Mouse (Mus musculus): Measurements from ENCODE around the gene Dusp1. TPM values are rescaled to one million over a fixed set of nuclear protein-coding genes. Genes with fewer than 3 reads are reported as not detected.
A peak's percentile ranks its signal among the peaks of the same experiment; 100 is the strongest.

Gene Dusp1
- 33.0 and 38.5 TPM in 2 replicates for polyA plus RNA-seq (2016; fragmentation: Nextera tagmentation; extraction: Ambion mirVana)

- Histone ChIP-seq H3K4me1 (peaks cover 30% of the 10 kb centered on the region), H3K27ac (peak within 1 kb of the TSS; percentile 75), H3K27me3 (no peaks in the 10 kb centered on the region), H3K4me2 (replicated peaks) (peak within 1 kb of the TSS; percentile 89), H3K4me3 (peak within 1 kb of the TSS; percentile 90), H3K9ac (peak within 1 kb of the TSS; percentile 92), H3K36me3 (peaks cover 32% of the 10 kb centered on the region), H3K9me3 (replicated peaks) (no peaks in the 10 kb centered on the region)
- peak; percentile 86 for ATAC-seq (ENCODE audit: low FRiP score)
- WGBS: 1% methylated on average over 25 of the region's 25 CpGs
These were observed at the start of gene Dusp1 for GRCm38 (mm10) chr17:26561651-26562181. Gene Dusp1, minus strand, starts transcription at chr17:26562128.

DNA sequence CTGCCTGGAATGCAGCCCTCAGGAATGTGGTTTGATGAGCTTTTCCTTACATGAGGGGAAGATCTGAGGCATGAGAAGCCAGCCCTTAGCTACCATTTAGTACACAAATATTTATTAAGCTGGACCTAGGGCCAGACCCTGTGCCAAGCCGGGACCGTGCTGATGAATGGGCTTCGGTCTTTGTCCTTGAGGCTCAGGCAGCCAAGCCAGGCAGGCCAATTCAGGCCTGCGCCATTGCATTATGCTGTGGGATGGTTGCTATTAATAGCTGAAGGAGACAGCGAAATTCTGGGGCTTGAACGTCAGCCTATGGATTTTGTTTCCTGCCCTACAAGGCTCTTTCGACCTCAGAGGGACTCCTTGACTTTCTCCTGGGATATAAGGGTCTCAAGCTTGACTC is 49.4 kb upstream of the Dusp1 start:
- Histone ChIP-seq H3K4me1 (no peaks in the 10 kb centered on the region), H3K36me3 (peaks cover 62% of the 10 kb centered on the region), H3K9ac (no peak overlapping the region), H3K4me2 (replicated peaks) (no peak overlapping the region), H3K4me3 (no peak overlapping the region), H3K27ac (no peak overlapping the region), H3K9me3 (replicated peaks) (no peaks in the 10 kb centered on the region), H3K27me3 (no peaks in the 10 kb centered on the region)
- 85% methylated on average over 7 of the region's 7 CpGs for WGBS
- ATAC-seq (ENCODE audit: low FRiP score): no peak

GRCm38 (mm10) chr17:26609820-26610219 is 47.9 kb upstream of the Dusp1 start:
- Histone ChIP-seq H3K36me3 (peaks cover 57% of the 10 kb centered on the region), H3K4me3 (no peak overlapping the region), H3K27ac (no peak overlapping the region), H3K4me1 (no peaks in the 10 kb centered on the region), H3K9ac (no peak overlapping the region), H3K4me2 (replicated peaks) (no peak overlapping the region), H3K9me3 (replicated peaks) (no peaks in the 10 kb centered on the region), H3K27me3 (no peaks in the 10 kb centered on the region)
- ATAC-seq (ENCODE audit: low FRiP score): no peak
- 83% methylated on average over 8 of the region's 8 CpGs for WGBS

- no peak for ATAC-seq (ENCODE audit: low FRiP score)
- no peak overlapping the region for H3K9ac ChIP-seq
- H3K4me3 ChIP-seq: no peak overlapping the region
- H3K36me3 ChIP-seq: peaks cover 48% of the 10 kb centered on the region
- H3K4me2 ChIP-seq (replicated peaks): no peak overlapping the region
- H3K27me3 ChIP-seq: no peaks in the 10 kb centered on the region
- H3K4me1 ChIP-seq: no peaks in the 10 kb centered on the region
- no peaks in the 10 kb centered on the region for H3K9me3 ChIP-seq (replicated peaks)
- 90% methylated on average over 8 of the region's 8 CpGs for whole genome bisulfite sequencing
- H3K27ac ChIP-seq: no peak overlapping the region
These were observed 46.9 kb upstream of the Dusp1 start for GRCm38 (mm10) chr17:26608877-26609276.

DNA sequence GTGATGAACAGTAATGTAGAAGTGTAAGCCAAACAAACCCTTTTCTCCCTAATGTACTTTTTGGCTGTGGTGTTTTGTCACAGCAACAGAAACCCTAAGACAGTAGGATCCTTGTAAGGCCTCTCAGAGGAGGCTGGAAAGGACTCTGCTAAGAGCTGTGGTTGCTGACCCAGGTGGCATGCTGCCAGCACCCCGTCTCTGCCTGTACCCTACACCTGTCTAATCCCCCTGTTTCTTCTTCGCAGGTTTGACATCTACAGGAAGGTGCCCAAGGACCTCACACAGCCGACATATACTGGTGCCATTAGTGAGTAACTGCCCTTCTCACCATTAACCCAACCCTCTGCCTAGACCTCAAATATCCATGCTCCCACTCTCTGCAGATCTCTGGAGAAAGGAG is 46.4 kb upstream of the Dusp1 start:
- no peak for ATAC-seq (ENCODE audit: low FRiP score)
- Histone ChIP-seq H3K9me3 (replicated peaks) (no peaks in the 10 kb centered on the region), H3K9ac (no peak overlapping the region), H3K4me2 (replicated peaks) (no peak overlapping the region), H3K4me3 (no peak overlapping the region), H3K27me3 (no peaks in the 10 kb centered on the region), H3K4me1 (no peaks in the 10 kb centered on the region), H3K36me3 (peaks cover 42% of the 10 kb centered on the region), H3K27ac (no peak overlapping the region)
- 96% methylated on average over 3 of the region's 3 CpGs for WGBS

DNA sequence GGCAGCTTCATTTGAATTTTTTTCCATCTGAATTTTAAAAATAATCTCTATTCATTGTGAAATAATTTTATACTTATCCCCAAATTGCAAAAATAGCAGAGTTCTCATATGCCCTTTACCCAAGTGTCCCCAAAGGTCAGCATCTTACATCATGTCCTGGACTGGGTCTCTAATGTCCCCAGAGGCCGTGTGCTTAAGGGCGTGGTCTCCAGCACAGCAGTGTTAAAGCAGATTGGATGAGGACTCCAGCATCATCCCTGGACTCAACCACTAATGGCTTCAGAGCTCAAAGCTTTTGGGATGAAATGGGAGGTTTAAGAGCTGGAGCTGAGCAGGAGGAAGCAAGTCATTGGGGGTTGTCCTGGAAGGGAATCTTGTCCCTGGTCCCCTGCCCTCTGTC is 44.6 kb upstream of the Dusp1 start:
- ATAC-seq (ENCODE audit: low FRiP score): no peak
- Histone ChIP-seq H3K36me3 (peaks cover 32% of the 10 kb centered on the region), H3K9me3 (replicated peaks) (no peaks in the 10 kb centered on the region), H3K4me1 (peaks cover 17% of the 10 kb centered on the region), H3K4me2 (replicated peaks) (no peak overlapping the region), H3K27ac (no peak overlapping the region), H3K27me3 (no peaks in the 10 kb centered on the region), H3K4me3 (no peak overlapping the region), H3K9ac (no peak overlapping the region)
- 85% methylated on average over 2 of the region's 2 CpGs for WGBS

DNA sequence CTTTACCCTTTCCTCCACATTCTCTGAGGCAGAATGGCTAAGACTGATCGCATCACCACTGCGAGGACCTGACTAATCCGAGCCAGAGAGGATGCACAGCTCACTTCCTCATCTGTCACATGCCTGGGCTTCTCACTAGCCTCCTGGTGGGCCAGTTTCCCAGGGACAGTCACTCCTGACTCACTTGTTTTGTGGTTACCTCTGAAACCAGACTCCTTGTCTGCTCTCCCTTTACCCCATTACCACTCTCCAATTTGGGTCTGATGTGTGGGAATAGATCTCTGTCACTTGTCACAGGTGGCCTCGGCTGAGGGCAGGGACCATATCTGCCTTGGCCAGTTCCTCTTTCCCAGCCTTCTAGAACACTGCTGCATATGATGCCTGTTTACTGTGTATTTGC is 43.7 kb upstream of the Dusp1 start:
- H3K4me3 ChIP-seq: no peak overlapping the region
- WGBS: 94% methylated on average over 4 of the region's 4 CpGs
- H3K4me1 ChIP-seq: peaks cover 22% of the 10 kb centered on the region
- H3K27me3 ChIP-seq: no peaks in the 10 kb centered on the region
- ATAC-seq (ENCODE audit: low FRiP score): no peak
- H3K9ac ChIP-seq: no peak overlapping the region
- no peak overlapping the region for H3K27ac ChIP-seq
- no peak overlapping the region for H3K4me2 ChIP-seq (replicated peaks)
- no peaks in the 10 kb centered on the region for H3K9me3 ChIP-seq (replicated peaks)
- H3K36me3 ChIP-seq: peaks cover 30% of the 10 kb centered on the region

DNA sequence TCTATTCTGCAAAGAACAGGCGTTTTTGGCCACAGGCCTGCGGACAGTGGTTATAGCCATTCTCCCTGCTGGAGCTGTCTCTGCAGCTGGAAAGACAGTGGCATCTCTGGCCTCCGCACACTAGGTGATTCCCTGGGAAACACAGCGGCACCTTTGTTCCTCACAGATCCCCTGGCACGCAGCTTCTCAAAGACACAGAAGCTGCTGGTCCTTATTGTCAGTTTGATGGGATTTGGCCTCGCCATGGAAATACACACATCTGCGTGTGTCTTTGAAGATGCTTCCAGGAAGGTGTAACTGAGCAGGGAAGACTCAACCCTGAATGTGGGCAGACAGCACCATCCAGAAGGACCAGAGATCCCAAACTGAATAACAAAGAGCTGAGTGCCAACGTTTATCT is 41.4 kb upstream of the Dusp1 start:
- no peak for ATAC-seq (ENCODE audit: low FRiP score)
- no peaks in the 10 kb centered on the region for H3K9me3 ChIP-seq (replicated peaks)
- H3K27me3 ChIP-seq: no peaks in the 10 kb centered on the region
- WGBS: 89% methylated on average over 8 of the region's 8 CpGs
- H3K4me1 ChIP-seq: peaks cover 22% of the 10 kb centered on the region
- no peak overlapping the region for H3K4me3 ChIP-seq
- H3K4me2 ChIP-seq (replicated peaks): no peak overlapping the region
- peaks cover 9% of the 10 kb centered on the region for H3K36me3 ChIP-seq
- no peak overlapping the region for H3K9ac ChIP-seq
- no peak overlapping the region for H3K27ac ChIP-seq

DNA sequence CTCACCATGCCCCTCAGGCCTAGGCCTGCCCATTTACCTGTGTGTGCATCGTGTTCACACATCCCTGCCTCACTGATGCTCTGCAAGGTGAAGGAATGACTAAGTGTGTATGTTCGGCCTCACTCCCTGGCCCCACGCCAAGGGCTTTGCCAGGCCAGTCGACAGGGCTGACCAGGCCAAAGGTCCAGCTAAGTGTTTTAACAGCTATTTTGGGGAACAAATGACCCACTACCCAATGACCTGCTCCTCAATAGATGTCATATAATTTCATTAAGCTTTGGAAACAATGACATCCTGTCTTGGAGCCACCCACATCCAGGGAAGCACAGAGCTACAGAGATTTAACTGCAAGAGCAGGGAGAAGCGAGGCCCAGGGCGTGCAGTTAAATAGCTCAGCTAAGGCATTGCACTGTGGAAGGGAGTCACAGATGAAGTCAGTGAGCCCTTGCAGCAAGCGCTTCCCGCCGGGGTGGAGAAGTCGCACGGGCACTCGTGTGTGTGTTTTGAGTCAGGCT is 40.5 kb upstream of the Dusp1 start:
- Histone ChIP-seq H3K4me2 (replicated peaks) (no peak overlapping the region), H3K36me3 (peaks cover 6% of the 10 kb centered on the region), H3K27me3 (no peaks in the 10 kb centered on the region), H3K9me3 (replicated peaks) (no peaks in the 10 kb centered on the region), H3K4me3 (no peak overlapping the region), H3K9ac (peak overlapping the region; percentile 43), H3K27ac (peak overlapping the region; percentile 40), H3K4me1 (peaks cover 22% of the 10 kb centered on the region)
- 72% methylated on average over 12 of the region's 12 CpGs for WGBS
- ATAC-seq (ENCODE audit: low FRiP score): no peak

DNA sequence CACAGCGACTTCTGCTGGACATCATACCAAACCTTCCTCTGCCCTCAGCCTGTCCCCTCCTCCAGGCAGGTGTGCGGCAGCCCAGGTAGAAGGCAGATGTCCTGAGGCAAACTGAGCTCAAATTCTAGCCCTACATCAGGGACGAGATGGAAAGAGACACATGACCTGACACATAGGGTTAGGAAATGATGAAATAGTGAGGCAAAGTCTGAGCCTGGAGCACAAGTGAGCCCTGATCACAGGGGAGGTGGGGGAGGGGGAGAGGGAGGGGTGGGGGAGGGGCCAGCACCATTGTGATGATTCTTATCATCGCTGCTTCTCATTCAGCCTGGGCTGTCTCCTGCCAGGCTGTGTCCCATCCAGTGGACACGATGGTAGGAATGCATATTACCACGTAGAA is 40.0 kb upstream of the Dusp1 start:
- ATAC-seq (ENCODE audit: low FRiP score): no peak
- peaks cover 4% of the 10 kb centered on the region for H3K36me3 ChIP-seq
- no peaks in the 10 kb centered on the region for H3K27me3 ChIP-seq
- H3K9me3 ChIP-seq (replicated peaks): no peaks in the 10 kb centered on the region
- WGBS: 64% methylated on average over 6 of the region's 6 CpGs
- no peak overlapping the region for H3K4me2 ChIP-seq (replicated peaks)
- H3K27ac ChIP-seq: peak overlapping the region; percentile 55; the same call in 1 of the 2 replicates
- H3K4me3 ChIP-seq: no peak overlapping the region
- H3K4me1 ChIP-seq: peaks cover 25% of the 10 kb centered on the region
- H3K9ac ChIP-seq: peak overlapping the region; percentile 43

GRCm38 (mm10) chr17:26601514-26601913 is 39.6 kb upstream of the Dusp1 start:
- H3K4me1 ChIP-seq: peaks cover 27% of the 10 kb centered on the region

DNA sequence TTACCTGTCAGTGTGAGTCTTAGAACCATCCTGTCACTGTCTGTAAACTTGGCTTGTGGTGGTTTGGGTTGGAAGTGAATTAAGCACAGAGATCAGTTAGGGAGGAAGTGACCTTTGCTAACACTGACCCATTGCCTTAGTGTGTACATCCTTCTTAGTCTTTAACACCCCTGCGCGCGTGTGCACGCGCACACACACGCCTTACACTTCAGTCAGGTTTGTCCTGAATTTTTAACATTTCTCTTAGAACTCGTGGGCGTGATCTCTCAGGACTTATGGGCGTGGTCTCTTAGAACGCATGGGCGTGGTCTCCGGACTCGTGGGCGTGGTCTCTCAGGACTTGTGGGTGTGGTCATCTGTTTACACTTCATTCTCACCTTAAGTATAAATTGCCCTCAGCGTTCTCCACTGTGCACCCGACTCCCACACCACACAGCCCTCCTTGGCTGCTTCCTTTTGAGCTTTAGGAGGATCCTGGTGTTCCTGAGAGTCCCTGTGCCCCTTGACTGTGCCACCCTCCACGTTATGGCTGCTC is 39.1 kb upstream of the Dusp1 start:
- WGBS: 75% methylated on average over 17 of the region's 17 CpGs
- no peaks in the 10 kb centered on the region for H3K27me3 ChIP-seq
- no peak overlapping the region for H3K9ac ChIP-seq
- no peak for ATAC-seq (ENCODE audit: low FRiP score)
- H3K36me3 ChIP-seq: no peaks in the 10 kb centered on the region
- H3K9me3 ChIP-seq (replicated peaks): no peaks in the 10 kb centered on the region
- no peak overlapping the region for H3K4me3 ChIP-seq
- no peak overlapping the region for H3K4me2 ChIP-seq (replicated peaks)
- H3K4me1 ChIP-seq: peaks cover 32% of the 10 kb centered on the region
- peak overlapping the region; percentile 55; the same call in 1 of the 2 replicates for H3K27ac ChIP-seq

More at GRCm38 (mm10) chr17:26601514-26601913, 39.6 kb upstream of the Dusp1 start:
- Histone ChIP-seq H3K27ac (peak overlapping the region; percentile 55; the same call in 1 of the 2 replicates), H3K4me2 (replicated peaks) (no peak overlapping the region), H3K4me3 (no peak overlapping the region), H3K36me3 (no peaks in the 10 kb centered on the region), H3K27me3 (no peaks in the 10 kb centered on the region), H3K9me3 (replicated peaks) (no peaks in the 10 kb centered on the region), H3K9ac (peak overlapping the region; percentile 43; the same call in 1 of the 2 replicates)
- ATAC-seq (ENCODE audit: low FRiP score): no peak
- 78% methylated on average over 6 of the region's 6 CpGs for WGBS

DNA sequence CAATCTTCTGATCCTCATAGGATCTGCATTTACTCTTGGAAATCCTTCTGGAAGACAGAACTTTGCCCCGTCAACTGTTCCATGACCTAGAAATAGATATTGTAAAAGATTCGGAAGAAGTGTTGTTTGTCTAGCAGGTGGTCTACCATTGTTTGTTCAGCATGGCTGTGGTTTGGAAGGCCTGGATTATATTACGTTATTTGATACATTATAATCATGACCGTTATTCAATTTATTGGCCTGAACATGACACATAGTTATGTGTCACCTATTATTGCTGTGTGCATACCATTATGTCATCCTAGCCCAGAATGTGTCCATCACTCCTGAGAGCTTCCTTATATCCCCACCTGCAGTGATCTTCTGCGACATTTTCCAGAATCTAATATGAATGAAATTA is 36.9 kb upstream of the Dusp1 start:
- H3K4me2 ChIP-seq (replicated peaks): no peak overlapping the region
- H3K9me3 ChIP-seq (replicated peaks): no peaks in the 10 kb centered on the region
- ATAC-seq (ENCODE audit: low FRiP score): no peak
- 92% methylated on average over 5 of the region's 5 CpGs for WGBS
- H3K4me3 ChIP-seq: no peak overlapping the region
- H3K27me3 ChIP-seq: no peaks in the 10 kb centered on the region
- no peaks in the 10 kb centered on the region for H3K36me3 ChIP-seq
- H3K9ac ChIP-seq: no peak overlapping the region
- H3K27ac ChIP-seq: no peak overlapping the region
- H3K4me1 ChIP-seq: peaks cover 40% of the 10 kb centered on the region
